Mouse (Mus musculus): ENCODE results near the gene Sardh. TPM values are rescaled to one million over a fixed set of nuclear protein-coding genes. Genes with fewer than 3 reads are reported as not detected.

Sardh gene
- polyA plus RNA-seq, 1 experiment from 2014 or later: 19.8 TPM

GRCm38 (mm10) chr2:27278859-27279258, 30.7 kb upstream of the Sardh start:
- Histone ChIP-seq H3K9ac (ENCODE audit: low read length) (no peak overlapping the region), H3K9me3 (replicated peaks; ENCODE audit: control insufficient read depth, low read length) (0 out of 2 replicates have a peak, but pooled peaks cover 4% of the 10 kb centered on the region), H3K36me3 (ENCODE audit: control insufficient read depth, insufficient read depth, low read length) (peaks cover 16% of the 10 kb centered on the region), H3K4me1 (ENCODE audit: control insufficient read depth, insufficient read depth, low read length) (no peaks in the 10 kb centered on the region), H3K27me3 (ENCODE audit: control insufficient read depth, insufficient read depth, low read length) (no peaks in the 10 kb centered on the region), H3K4me3 (replicated peaks; ENCODE audit: low read length) (no peak overlapping the region), H3K27ac (ENCODE audit: low read length) (no peak overlapping the region), H3K4me2 (ENCODE audit: low read depth, low read length) (no peak overlapping the region)
- ATAC-seq (ENCODE audit: insufficient read depth, low FRiP score): no peak
- WGBS: 93% methylated on average over 7 of the region's 7 CpGs

GRCm38 (mm10) chr2:27268325-27268724, 20.2 kb upstream of the Sardh start:
- Histone ChIP-seq H3K4me1 (ENCODE audit: control insufficient read depth, insufficient read depth, low read length) (no peaks in the 10 kb centered on the region), H3K27me3 (ENCODE audit: control insufficient read depth, insufficient read depth, low read length) (no peaks in the 10 kb centered on the region), H3K36me3 (ENCODE audit: control insufficient read depth, insufficient read depth, low read length) (peaks cover 9% of the 10 kb centered on the region; the same call in 1 of the 2 replicates), H3K9ac (ENCODE audit: low read length) (no peak overlapping the region), H3K27ac (ENCODE audit: low read length) (no peak overlapping the region), H3K4me3 (replicated peaks; ENCODE audit: low read length) (no peak overlapping the region), H3K4me2 (ENCODE audit: low read depth, low read length) (no peak overlapping the region), H3K9me3 (replicated peaks; ENCODE audit: control insufficient read depth, low read length) (no peaks in the 10 kb centered on the region)
- 73% methylated on average over 2 of the region's 2 CpGs for WGBS
- no peak for ATAC-seq (ENCODE audit: insufficient read depth, low FRiP score)

GRCm38 (mm10) chr2:27265819-27266218, 17.7 kb upstream of the Sardh start:
- Histone ChIP-seq H3K27ac (ENCODE audit: low read length) (no peak overlapping the region), H3K36me3 (ENCODE audit: control insufficient read depth, insufficient read depth, low read length) (0 out of 2 replicates have a peak, but pooled peaks cover 6% of the 10 kb centered on the region), H3K4me3 (replicated peaks; ENCODE audit: low read length) (no peak overlapping the region), H3K9ac (ENCODE audit: low read length) (no peak overlapping the region), H3K4me2 (ENCODE audit: low read depth, low read length) (no peak overlapping the region), H3K4me1 (ENCODE audit: control insufficient read depth, insufficient read depth, low read length) (no peaks in the 10 kb centered on the region), H3K9me3 (replicated peaks; ENCODE audit: control insufficient read depth, low read length) (no peaks in the 10 kb centered on the region), H3K27me3 (ENCODE audit: control insufficient read depth, insufficient read depth, low read length) (no peaks in the 10 kb centered on the region)
- 80% methylated on average over 3 of the region's 3 CpGs for WGBS
- ATAC-seq (ENCODE audit: insufficient read depth, low FRiP score): no peak

- no peak overlapping the region for H3K27ac ChIP-seq (ENCODE audit: low read length)
These were observed 14.8 kb upstream of the Sardh start for GRCm38 (mm10) chr2:27262984-27263383.

GRCm38 (mm10) chr2:27251434-27251833, 3.3 kb upstream of the Sardh start:
- Histone ChIP-seq H3K36me3 (ENCODE audit: control insufficient read depth, insufficient read depth, low read length) (no peaks in the 10 kb centered on the region), H3K4me3 (replicated peaks; ENCODE audit: low read length) (no peak overlapping the region), H3K27ac (ENCODE audit: low read length) (no peak overlapping the region), H3K4me1 (ENCODE audit: control insufficient read depth, insufficient read depth, low read length) (peaks cover 10% of the 10 kb centered on the region), H3K4me2 (ENCODE audit: low read depth, low read length) (no peak overlapping the region), H3K27me3 (ENCODE audit: control insufficient read depth, insufficient read depth, low read length) (no peaks in the 10 kb centered on the region), H3K9ac (ENCODE audit: low read length) (no peak overlapping the region), H3K9me3 (replicated peaks; ENCODE audit: control insufficient read depth, low read length) (no peaks in the 10 kb centered on the region)
- no peak for ATAC-seq (ENCODE audit: insufficient read depth, low FRiP score)

More at GRCm38 (mm10) chr2:27262984-27263383, 14.8 kb upstream of the Sardh start:
- H3K4me1 ChIP-seq (ENCODE audit: control insufficient read depth, insufficient read depth, low read length): no peaks in the 10 kb centered on the region
- H3K27me3 ChIP-seq (ENCODE audit: control insufficient read depth, insufficient read depth, low read length): no peaks in the 10 kb centered on the region
- H3K9me3 ChIP-seq (replicated peaks; ENCODE audit: control insufficient read depth, low read length): no peaks in the 10 kb centered on the region
- no peak overlapping the region for H3K9ac ChIP-seq (ENCODE audit: low read length)
- no peak for ATAC-seq (ENCODE audit: insufficient read depth, low FRiP score)
- H3K4me3 ChIP-seq (replicated peaks; ENCODE audit: low read length): no peak overlapping the region
- WGBS: 86% methylated on average over 4 of the region's 4 CpGs
- H3K36me3 ChIP-seq (ENCODE audit: control insufficient read depth, insufficient read depth, low read length): no peaks in the 10 kb centered on the region
- no peak overlapping the region for H3K4me2 ChIP-seq (ENCODE audit: low read depth, low read length)

- Histone ChIP-seq H3K4me1 (ENCODE audit: control insufficient read depth, insufficient read depth, low read length) (peaks cover 16% of the 10 kb centered on the region), H3K9me3 (replicated peaks; ENCODE audit: control insufficient read depth, low read length) (no peaks in the 10 kb centered on the region), H3K27me3 (ENCODE audit: control insufficient read depth, insufficient read depth, low read length) (no peaks in the 10 kb centered on the region), H3K4me2 (ENCODE audit: low read depth, low read length) (peak overlapping the region; percentile 48; the same call in 1 of the 2 replicates), H3K9ac (ENCODE audit: low read length) (no peak overlapping the region), H3K27ac (ENCODE audit: low read length) (peak overlapping the region; percentile 76), H3K36me3 (ENCODE audit: control insufficient read depth, insufficient read depth, low read length) (no peaks in the 10 kb centered on the region), H3K4me3 (replicated peaks; ENCODE audit: low read length) (no peak overlapping the region)
- 32% methylated on average over 2 of the region's 2 CpGs for WGBS
- no peak for ATAC-seq (ENCODE audit: insufficient read depth, low FRiP score)
These were observed 662 bp downstream of the Sardh start for GRCm38 (mm10) chr2:27247487-27247863.

- peak; percentile 95 for ATAC-seq (ENCODE audit: insufficient read depth, low FRiP score)
- H3K4me2 ChIP-seq (ENCODE audit: low read depth, low read length): peak overlapping the region; percentile 48
- no peaks in the 10 kb centered on the region for H3K36me3 ChIP-seq (ENCODE audit: control insufficient read depth, insufficient read depth, low read length)
- no peaks in the 10 kb centered on the region for H3K27me3 ChIP-seq (ENCODE audit: control insufficient read depth, insufficient read depth, low read length)
- 21% methylated on average over 7 of the region's 7 CpGs for WGBS
- H3K9ac ChIP-seq (ENCODE audit: low read length): peak overlapping the region; percentile 59
- peak overlapping the region; percentile 76 for H3K27ac ChIP-seq (ENCODE audit: low read length)
- peak overlapping the region; percentile 21 for H3K4me3 ChIP-seq (replicated peaks; ENCODE audit: low read length)
- H3K4me1 ChIP-seq (ENCODE audit: control insufficient read depth, insufficient read depth, low read length): peaks cover 16% of the 10 kb centered on the region
- no peaks in the 10 kb centered on the region for H3K9me3 ChIP-seq (replicated peaks; ENCODE audit: control insufficient read depth, low read length)
These were observed 1.2 kb downstream of the Sardh start for GRCm38 (mm10) chr2:27246712-27247486.

GRCm38 (mm10) chr2:27245947-27246346, 2.2 kb downstream of the Sardh start:
- Histone ChIP-seq H3K27ac (ENCODE audit: low read length) (no peak overlapping the region; the same call in 1 of the 2 replicates), H3K27me3 (ENCODE audit: control insufficient read depth, insufficient read depth, low read length) (no peaks in the 10 kb centered on the region), H3K4me2 (ENCODE audit: low read depth, low read length) (peak overlapping the region; percentile 48), H3K4me3 (replicated peaks; ENCODE audit: low read length) (peak overlapping the region; percentile 11; the same call in 1 of the 2 replicates), H3K36me3 (ENCODE audit: control insufficient read depth, insufficient read depth, low read length) (no peaks in the 10 kb centered on the region), H3K4me1 (ENCODE audit: control insufficient read depth, insufficient read depth, low read length) (peaks cover 16% of the 10 kb centered on the region), H3K9me3 (replicated peaks; ENCODE audit: control insufficient read depth, low read length) (no peaks in the 10 kb centered on the region), H3K9ac (ENCODE audit: low read length) (0 out of 2 replicates have a peak overlapping the region, but pooled peaks have one; percentile 3)
- WGBS: 59% methylated on average over 7 of the region's 7 CpGs
- ATAC-seq (ENCODE audit: insufficient read depth, low FRiP score): no peak

GRCm38 (mm10) chr2:27237342-27237741, 10.8 kb downstream of the Sardh start:
- no peak overlapping the region for H3K4me3 ChIP-seq (replicated peaks; ENCODE audit: low read length)
- 32% methylated on average over 4 of the region's 4 CpGs for WGBS
- H3K4me2 ChIP-seq (ENCODE audit: low read depth, low read length): no peak overlapping the region
- no peak for ATAC-seq (ENCODE audit: insufficient read depth, low FRiP score)
- H3K36me3 ChIP-seq (ENCODE audit: control insufficient read depth, insufficient read depth, low read length): no peaks in the 10 kb centered on the region
- H3K9ac ChIP-seq (ENCODE audit: low read length): no peak overlapping the region
- H3K27me3 ChIP-seq (ENCODE audit: control insufficient read depth, insufficient read depth, low read length): no peaks in the 10 kb centered on the region
- no peaks in the 10 kb centered on the region for H3K9me3 ChIP-seq (replicated peaks; ENCODE audit: control insufficient read depth, low read length)
- no peaks in the 10 kb centered on the region; the same call in 1 of the 2 replicates for H3K4me1 ChIP-seq (ENCODE audit: control insufficient read depth, insufficient read depth, low read length)
- no peak overlapping the region for H3K27ac ChIP-seq (ENCODE audit: low read length)

All from stomach, embryonic 16.5 days (tissue).